Mouse (Mus musculus): ENCODE measurements around the gene Cfap97d1. TPM values are rescaled to one million over a fixed set of nuclear protein-coding genes. Genes with fewer than 3 reads are reported as not detected.
"Not testable (repeated sequence)": the region's sequence is repeated elsewhere in the genome, so short reads cannot be mapped to it uniquely, and the experiment has no call there.

Gene Cfap97d1
- total RNA-seq, 1 experiment from 2014 or later = 2.4 TPM

DNA sequence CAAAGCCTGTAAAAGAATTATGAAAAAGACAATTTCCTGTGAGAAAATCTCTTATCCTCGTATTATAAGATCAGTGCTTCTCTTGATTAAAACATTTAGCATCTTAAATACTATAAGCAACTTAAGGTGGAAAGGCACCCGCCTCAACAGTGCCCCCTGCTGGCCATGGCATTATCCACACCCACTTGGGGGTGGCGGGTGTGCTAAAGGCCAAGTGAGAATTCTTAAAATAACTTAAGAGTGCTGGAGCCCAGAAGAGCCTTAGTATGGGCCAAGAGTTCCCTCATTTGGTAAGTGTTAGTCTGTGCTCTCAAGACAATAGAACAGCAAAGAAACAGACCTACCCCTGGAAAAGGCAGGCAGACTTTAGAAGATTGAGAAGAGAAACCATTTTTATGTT, 12.7 kb upstream of the Cfap97d1 start:
- ATAC-seq (replicated peaks; ENCODE audit: insufficient number of reproducible peaks, low FRiP score, low TSS enrichment, poor library complexity, severe bottlenecking) = no peak

DNA sequence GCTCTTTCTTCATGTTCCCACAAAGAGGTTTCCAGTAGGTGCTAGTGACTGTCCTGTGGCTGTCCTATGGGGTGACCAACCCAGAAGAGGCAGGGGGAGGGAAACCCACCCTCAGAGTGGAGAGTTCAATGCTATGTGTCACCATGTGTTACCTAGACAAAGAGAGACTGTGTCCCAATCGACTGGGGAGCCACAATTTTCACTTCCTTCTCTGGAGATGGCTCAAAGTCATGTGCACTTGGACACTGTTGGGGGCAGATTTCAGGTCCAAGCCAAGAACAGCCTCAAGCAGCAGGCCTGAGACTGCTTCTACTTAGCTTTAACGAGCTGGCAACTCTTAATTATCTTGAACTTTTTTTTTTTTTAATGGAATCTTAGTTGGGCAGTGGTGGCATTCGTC, 12.0 kb upstream of the Cfap97d1 start:
- ATAC-seq (replicated peaks; ENCODE audit: insufficient number of reproducible peaks, low FRiP score, low TSS enrichment, poor library complexity, severe bottlenecking) = peak; percentile 74

DNA sequence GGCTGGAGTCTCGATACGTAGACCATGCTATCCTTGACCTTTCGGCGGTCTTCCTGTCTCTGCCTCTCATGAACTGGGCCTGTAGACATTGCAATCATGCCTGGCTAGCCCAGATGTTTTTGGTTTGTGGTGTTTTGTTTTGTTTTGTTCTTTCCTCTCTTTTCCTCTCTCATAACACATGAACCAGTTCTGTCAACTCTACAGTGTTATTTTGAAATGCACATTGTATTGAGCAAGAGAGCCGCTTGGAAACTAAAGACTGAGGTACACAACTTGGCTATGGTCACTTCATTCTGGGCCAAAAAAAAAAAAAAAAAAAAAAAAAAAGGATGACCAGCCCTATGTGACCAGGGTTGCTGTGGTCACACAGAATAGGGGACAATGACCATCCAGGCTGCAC, 11.4 kb upstream of the Cfap97d1 start:
- ATAC-seq (replicated peaks; ENCODE audit: insufficient number of reproducible peaks, low FRiP score, low TSS enrichment, poor library complexity, severe bottlenecking) = 0 out of 2 replicates have a peak, but pooled peaks have one; percentile 16

DNA sequence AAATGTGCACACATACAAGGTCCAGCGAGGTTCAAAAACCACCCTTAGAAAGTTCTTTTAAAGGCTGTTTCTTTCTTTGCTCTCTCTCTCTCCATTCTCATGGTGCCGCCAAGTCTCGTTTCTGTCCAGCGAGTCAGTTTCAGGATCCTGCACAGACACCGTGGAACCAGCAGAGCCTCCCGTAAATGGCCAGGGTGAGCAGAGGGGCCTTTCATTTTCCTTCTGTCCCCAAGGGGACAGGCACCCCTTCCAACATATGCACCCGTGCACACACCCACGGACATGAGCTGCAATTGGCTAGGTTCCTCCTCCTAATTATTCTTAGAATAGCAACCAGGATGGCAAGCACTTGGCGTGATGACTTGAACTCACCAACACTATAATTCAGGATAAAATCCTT, 10.6 kb upstream of the Cfap97d1 start:
- no peak for ATAC-seq (replicated peaks; ENCODE audit: insufficient number of reproducible peaks, low FRiP score, low TSS enrichment, poor library complexity, severe bottlenecking)

DNA sequence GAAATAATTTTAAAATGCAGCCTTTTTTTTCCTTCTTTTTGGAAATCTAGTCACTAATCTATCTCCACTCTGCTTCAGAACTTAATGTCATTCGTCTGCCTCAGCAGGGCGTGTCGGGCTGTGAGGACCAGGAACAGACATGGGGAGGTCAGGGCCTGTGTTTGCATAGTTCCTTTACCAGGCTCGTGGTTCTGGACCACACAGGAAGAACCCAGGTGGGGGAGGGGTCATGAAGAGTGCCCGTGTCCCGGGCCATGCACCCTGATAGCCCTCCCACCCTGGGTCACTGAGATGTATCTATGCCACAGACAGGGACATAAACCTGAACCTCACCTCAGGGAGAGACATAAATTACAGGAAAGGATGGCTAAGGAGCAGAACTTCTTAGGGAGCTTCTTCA, 9.9 kb upstream of the Cfap97d1 start:
- ATAC-seq (replicated peaks; ENCODE audit: insufficient number of reproducible peaks, low FRiP score, low TSS enrichment, poor library complexity, severe bottlenecking) = no peak

DNA sequence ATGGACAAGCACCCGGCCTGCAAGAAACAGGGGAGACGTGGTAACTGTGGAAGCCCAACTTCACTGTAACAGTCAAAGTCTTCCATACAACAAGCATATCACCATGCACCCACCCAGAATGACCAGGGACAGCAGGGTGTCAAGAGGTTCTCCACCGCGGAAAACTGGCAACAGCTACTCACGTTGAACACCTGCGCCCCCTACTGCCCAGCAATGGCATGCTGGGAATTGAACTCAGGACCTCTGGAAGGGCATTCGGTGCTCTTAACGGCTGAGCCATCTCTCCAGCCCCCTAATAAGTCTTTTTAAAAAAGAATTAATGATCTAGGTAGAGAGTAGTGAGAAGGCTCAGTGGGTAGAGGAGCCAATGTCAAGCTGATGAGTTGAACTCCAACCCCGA, 9.2 kb upstream of the Cfap97d1 start:
- ATAC-seq (replicated peaks; ENCODE audit: insufficient number of reproducible peaks, low FRiP score, low TSS enrichment, poor library complexity, severe bottlenecking) = no peak

DNA sequence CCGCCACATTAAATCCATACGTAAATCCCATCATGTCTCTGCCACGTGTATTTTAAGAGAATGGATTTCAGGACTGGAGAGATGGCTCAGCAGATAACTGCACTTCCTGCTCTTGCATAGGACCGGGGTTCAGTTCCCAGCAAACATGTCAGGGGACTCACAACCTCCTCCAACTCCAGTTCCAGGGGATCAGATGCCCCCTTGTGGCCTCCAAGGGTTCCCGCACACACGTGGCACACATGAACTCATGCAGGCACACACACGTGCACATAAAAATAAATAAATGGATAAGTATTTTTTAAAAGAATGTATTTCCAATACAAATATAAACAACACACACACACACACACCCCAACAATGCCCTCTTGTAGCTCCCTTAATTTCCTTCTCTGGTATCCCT, 7.1 kb upstream of the Cfap97d1 start:
- ATAC-seq (replicated peaks; ENCODE audit: insufficient number of reproducible peaks, low FRiP score, low TSS enrichment, poor library complexity, severe bottlenecking) = no peak

DNA sequence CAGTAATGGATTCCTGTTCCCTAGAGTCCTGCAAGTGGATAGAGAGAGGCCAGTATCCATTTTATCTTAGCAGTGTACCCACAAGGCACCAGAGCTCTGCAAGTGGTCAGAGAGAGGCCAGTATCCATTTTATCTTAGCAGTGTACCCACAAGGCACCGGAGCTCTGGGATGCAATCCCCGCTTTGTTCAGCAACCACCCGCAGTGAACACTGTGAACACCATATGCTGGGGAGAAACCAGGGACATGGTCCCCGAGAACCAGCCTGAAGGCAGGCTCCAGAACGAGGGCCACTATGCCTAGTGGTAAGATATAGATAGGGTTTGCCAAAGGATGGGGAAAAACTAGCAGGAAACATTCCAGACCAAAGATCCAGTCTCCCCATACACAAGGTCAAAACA, 4.9 kb upstream of the Cfap97d1 start:
- ATAC-seq (replicated peaks; ENCODE audit: insufficient number of reproducible peaks, low FRiP score, low TSS enrichment, poor library complexity, severe bottlenecking) = no peak

DNA sequence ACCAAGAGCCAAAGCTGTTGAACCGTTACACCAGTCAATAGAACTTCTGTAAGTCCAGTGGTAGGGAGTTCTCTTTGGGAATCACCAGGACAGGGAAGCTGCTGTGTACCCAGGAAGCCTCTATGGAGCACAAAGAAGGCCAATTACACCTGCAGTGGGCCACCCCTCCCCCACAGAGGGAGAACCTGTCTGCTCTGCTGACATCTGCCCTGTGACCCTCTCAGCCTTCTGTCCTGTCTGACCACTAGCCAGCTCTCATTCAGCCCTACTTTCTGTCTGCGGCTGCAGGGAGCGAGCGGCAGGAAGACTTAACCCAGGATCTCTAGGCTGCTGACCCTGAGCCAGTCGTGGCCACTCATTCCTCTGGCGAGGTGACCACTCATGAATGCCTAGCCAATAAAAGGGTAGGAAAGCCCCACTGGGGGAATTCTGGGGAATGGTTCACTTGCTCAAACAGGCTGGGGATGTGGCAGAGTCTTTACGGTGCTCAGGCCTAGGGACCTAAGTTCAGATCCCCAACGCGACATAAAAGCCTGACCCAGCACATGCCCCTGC, 3.4 kb upstream of the Cfap97d1 start:
- no peak for ATAC-seq (replicated peaks; ENCODE audit: insufficient number of reproducible peaks, low FRiP score, low TSS enrichment, poor library complexity, severe bottlenecking)

DNA sequence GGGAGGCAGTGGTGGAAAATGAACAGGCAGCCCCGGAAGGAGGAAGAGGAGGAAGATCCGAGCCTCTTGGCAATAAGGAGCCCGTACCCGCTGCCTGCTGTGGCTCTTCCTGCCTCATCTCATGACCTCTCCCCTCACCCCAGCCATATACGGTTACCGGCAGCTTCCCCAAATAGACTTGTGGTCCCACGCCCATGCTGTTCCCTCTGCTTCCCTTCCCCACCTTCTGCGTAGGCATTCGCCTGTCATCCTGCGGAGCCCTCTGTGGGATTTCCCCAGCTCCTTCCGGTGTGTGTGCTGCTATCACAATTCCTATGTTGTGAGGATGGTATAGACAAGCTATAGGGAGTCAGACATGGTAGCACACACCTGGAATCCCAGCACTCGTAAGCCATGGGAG, 2.2 kb upstream of the Cfap97d1 start:
- peak; percentile 68 for ATAC-seq (replicated peaks; ENCODE audit: insufficient number of reproducible peaks, low FRiP score, low TSS enrichment, poor library complexity, severe bottlenecking)

DNA sequence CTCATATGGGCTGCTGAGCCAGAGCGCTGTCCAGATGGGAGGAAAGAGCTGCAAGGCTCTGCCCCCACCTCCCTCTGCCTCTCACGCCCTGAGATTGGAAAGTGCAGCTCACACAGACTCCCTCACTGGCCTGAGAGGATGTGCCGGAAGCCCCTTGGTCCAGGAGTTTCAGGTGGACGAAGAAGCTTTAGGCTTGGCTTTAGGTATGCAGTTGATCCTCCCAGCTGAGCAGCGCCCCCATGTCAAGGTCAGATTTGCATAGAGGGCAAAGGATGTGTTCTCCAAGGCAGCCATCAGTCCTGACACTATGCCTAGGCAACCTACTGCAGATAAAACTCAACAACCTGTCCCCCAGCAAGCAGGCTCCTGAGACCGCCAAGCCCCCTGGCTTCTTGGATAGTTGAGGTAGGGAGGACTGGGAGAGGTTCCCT, 1.1 kb upstream of the Cfap97d1 start:
- ATAC-seq (replicated peaks; ENCODE audit: insufficient number of reproducible peaks, low FRiP score, low TSS enrichment, poor library complexity, severe bottlenecking) = no peak

DNA sequence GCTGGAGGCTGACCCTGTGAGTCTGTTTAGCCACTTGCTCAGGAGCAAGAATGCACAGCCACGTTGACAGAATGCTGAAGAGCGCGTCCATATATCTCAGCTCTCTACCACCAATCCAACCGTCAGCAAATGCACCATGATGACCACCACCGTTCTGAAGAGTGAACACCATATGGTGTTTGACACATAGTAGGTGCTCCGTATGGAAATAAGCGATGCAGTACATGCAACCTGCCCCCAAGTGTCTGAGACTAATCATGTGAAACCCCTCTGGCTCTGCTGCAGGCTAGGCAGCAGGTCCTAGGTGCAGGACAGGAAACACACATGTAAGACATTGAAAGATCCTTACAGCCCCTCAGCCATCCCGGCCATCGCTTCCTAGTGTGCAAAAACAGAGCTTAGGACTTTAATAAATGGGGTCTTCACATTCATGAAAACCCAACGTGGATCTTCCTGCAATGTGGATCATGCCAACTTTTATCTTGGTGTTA, 603 bp upstream of the Cfap97d1 start:
- no peak for ATAC-seq (replicated peaks; ENCODE audit: insufficient number of reproducible peaks, low FRiP score, low TSS enrichment, poor library complexity, severe bottlenecking)

DNA sequence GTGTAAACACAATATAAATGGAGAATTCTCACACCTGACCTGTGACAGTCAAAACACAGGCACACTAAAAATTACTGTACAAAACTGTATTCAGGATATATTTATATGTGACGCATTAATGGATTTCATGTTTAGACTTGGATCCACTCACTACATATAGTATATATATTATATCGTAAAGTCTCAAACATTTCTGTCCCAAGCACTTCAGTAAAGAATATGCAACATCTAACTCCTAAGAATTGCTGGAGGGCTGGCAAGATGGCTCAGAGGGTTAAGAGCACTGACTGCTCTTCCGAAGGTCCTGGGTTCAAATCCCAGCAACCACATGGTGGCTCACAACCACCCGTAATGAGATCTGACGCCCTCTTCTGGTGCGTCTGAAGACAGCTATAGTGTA, 1.4 kb downstream of the Cfap97d1 start:
- not testable (repeated sequence) for ATAC-seq (replicated peaks; ENCODE audit: insufficient number of reproducible peaks, low FRiP score, low TSS enrichment, poor library complexity, severe bottlenecking)

DNA sequence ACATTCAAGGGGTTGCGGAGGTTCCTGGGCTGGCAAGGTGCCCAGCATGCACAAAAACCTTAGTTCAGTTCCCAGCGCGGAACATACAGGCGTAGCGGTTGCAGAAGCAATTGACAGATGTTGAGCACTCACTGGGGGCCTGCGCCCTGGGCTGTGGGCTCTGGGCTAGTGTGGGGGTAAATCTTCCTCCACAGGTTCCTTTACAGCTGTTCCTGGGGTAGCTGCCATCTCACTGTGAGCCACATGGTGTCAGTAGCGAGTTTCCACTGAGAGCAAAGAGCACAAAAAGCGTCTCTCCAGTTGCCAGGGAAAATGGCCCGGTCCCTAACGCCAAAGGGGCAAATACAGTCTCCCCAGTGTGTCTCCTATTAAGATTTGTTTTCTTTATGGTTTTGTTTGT, 1.9 kb downstream of the Cfap97d1 start:
- ATAC-seq (replicated peaks; ENCODE audit: insufficient number of reproducible peaks, low FRiP score, low TSS enrichment, poor library complexity, severe bottlenecking) = peak; percentile 36; the same call in 1 of the 2 replicates

DNA sequence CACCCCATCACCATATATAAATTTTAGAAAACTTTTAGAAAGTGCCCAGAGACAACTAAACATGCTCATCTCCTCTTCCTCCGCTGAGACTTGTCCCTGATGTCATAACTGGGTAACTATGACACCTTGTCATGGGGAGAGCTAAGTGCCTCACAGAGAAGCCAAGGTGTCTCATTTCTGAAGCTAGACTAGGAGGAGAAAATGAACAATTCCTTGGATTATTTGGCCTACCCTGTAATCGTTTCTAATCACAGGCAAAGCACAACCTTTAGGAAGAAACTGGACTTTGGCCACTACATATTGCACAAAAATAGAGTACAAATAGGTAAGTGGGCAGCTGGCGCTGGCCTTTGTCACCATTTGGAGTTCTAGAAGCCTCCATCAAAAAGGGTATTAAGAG, 2.8 kb downstream of the Cfap97d1 start, which contains the start of gene Dusp3:
Gene Dusp3, minus strand, starts transcription at position 101 of the 400 bp plus-strand sequence.
- ATAC-seq (replicated peaks; ENCODE audit: insufficient number of reproducible peaks, low FRiP score, low TSS enrichment, poor library complexity, severe bottlenecking) = no peak

DNA sequence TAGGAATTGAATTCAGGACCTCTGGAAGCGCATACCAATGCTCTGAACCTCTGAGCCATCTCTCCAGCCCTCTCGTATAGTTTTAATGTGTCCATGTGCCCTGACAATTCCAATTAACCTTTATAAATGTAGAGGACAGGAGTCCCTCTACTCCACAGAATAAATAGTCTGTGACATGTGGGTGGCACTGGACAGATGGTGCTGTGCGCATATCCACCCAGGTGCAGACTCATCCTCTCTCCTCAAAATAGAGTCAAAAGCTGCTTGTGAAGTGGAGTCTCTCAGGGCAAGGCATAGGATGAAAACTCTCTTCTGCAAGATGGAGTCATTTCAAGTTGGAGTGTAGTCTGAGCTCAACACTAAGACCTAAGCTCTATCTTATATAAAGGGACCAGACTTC, 6.2 kb downstream of the Cfap97d1 start:
- no peak for ATAC-seq (replicated peaks; ENCODE audit: insufficient number of reproducible peaks, low FRiP score, low TSS enrichment, poor library complexity, severe bottlenecking)

DNA sequence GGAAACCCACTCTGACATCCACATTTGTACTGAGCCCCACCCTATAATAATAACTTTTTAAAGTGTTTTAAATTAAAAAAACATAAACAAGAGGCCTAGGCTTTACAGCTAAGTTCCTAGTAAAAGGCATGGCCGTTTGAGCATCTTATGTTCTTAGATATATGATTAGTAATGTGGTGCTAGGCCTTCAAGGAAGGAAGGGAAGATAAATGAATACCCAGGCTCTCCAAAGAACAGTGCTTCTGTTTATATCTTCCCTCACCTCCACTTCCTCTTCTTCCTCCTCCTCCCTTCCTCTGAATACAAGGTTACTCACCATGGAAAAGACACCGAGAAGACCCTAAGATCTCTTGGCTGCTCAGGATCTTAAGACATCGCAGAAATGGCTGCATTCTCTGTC, 7.7 kb downstream of the Cfap97d1 start:
- ATAC-seq (replicated peaks; ENCODE audit: insufficient number of reproducible peaks, low FRiP score, low TSS enrichment, poor library complexity, severe bottlenecking) = no peak

DNA sequence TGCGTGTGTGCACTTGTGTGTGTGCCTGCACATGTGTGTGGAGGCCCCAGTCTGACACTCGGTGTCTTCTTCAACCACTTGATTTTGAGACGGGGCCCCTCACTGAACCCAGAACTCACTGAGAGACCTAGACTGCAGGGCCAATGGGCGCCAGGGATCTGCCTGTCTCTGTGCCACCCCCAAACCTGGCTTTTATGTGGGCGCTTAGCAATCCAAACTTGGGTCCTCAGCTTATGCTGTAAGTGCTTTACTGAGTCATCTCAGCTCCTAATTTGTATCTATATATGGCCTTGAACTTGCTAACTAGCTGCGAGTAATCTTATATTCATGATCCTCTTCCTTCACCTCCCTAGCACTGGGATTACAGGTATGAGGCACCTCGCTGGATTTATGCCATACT, 8.3 kb downstream of the Cfap97d1 start:
- no peak for ATAC-seq (replicated peaks; ENCODE audit: insufficient number of reproducible peaks, low FRiP score, low TSS enrichment, poor library complexity, severe bottlenecking)

DNA sequence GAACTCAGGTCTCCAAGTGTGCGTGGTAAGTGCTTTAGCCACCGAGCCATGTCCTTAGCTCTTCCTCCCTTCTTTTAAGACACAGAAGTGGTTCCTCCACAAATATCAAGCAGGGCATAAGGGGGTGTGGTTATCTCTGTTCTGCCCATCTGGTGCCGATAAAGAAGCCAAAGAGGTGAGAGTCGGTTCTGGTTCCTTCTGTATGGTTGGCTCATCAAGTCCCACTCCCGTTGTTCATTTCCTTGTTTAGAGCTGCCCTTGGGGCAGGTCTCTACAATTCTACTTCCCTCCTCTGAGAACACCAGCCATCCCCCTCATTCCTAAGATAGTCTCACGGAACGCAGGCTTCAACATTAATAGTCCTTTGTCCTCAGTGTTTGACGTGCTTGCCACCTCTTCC, 10.0 kb downstream of the Cfap97d1 start:
- no peak for ATAC-seq (replicated peaks; ENCODE audit: insufficient number of reproducible peaks, low FRiP score, low TSS enrichment, poor library complexity, severe bottlenecking)

DNA sequence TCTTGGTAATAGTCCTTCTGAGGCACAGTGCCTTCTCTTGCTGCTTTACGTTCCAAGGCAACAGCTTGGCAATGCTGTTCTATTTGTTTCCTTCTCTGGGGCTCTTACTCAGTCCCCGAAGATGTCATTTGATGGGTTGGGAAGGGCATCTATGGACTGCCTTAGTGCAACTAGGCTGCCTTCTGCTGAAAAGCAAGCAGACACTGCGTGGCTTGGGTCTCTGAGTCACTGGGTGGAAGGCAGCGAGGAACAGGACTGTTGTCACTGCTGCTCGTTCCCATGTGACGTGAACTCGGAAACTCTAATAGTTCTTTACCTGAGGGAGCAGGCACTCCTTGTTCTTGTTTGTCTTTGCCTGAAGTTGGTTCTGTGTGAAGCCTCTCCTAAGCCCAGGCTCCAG, 11.9 kb downstream of the Cfap97d1 start:
- ATAC-seq (replicated peaks; ENCODE audit: insufficient number of reproducible peaks, low FRiP score, low TSS enrichment, poor library complexity, severe bottlenecking) = no peak

DNA sequence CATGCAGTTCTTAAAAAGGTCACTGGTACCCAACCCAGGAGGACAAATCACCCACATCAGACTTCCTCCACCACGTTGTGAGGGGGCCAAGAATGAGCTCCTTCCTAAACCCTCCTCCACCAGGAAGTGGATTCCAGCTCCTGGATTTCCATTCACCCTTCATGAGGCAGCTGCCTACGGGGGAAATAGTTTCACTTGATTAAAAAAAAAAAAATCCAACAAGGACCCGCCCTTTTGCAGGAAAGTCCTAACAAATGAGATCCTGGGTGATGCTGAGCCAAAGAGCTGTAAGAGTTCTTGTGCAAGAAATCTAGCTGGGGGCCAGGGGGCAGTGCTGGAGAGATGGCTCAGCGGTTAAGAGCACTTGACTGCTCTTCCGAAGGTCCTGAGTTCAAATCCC, 14.2 kb downstream of the Cfap97d1 start:
- ATAC-seq (replicated peaks; ENCODE audit: insufficient number of reproducible peaks, low FRiP score, low TSS enrichment, poor library complexity, severe bottlenecking) = no peak
